Mouse (Mus musculus) adrenal gland, adult 10 weeks (tissue): ENCODE data around the gene Scgb2b3. TPM values are rescaled to one million over a fixed set of nuclear protein-coding genes. Genes with fewer than 3 reads are reported as not detected.

Source experiments
- polyA plus RNA-seq: library from polyadenylated mRNA; stranded (reverse); fragments of 350-450 nt; fragmentation: Illumina TruSeq; extraction: RNeasy Lipid Tissue Mini Kit (QIAGEN cat#74804); gene quantifications from one replicate; pipeline ENCODE4 v1.2.3, GENCODE M21; 2014; ENCODE audit warnings: low read depth, low replicate concordance

The Scgb2b3 gene
- not detected for polyA plus RNA-seq

GRCm38 (mm10) chr7:31362022-31362560, at the start of gene Scgb2b3:
TSS of gene Scgb2b3 (minus strand) at chr7:31362072.

GRCm38 (mm10) chr7:31375292-31375691, 13.4 kb upstream of the Scgb2b3 start, which contains the start of gene Scgb1b3:
TSS of gene Scgb1b3 (plus strand) at chr7:31375592.

Other genes with a start within 250 kb of the Scgb2b3 start
- not detected for gene Hpn, start 246.8 kb downstream of the Scgb2b3 start, polyA plus RNA-seq
- 0.64 TPM for gene Scn1b, start 235.1 kb downstream of the Scgb2b3 start, polyA plus RNA-seq
- gene Gramd1a, start 206.2 kb downstream of the Scgb2b3 start, polyA plus RNA-seq, result 6.1 TPM
- not detected for gene Scgb2b2, start 71.6 kb downstream of the Scgb2b3 start, polyA plus RNA-seq
- not detected for gene Scgb1b2, start 70.3 kb downstream of the Scgb2b3 start, polyA plus RNA-seq
- not detected for gene Scgb1b3, start 13.5 kb upstream of the Scgb2b3 start, polyA plus RNA-seq